Mouse (Mus musculus): ENCODE results near the gene Golga1.

Gene Golga1

DNA sequence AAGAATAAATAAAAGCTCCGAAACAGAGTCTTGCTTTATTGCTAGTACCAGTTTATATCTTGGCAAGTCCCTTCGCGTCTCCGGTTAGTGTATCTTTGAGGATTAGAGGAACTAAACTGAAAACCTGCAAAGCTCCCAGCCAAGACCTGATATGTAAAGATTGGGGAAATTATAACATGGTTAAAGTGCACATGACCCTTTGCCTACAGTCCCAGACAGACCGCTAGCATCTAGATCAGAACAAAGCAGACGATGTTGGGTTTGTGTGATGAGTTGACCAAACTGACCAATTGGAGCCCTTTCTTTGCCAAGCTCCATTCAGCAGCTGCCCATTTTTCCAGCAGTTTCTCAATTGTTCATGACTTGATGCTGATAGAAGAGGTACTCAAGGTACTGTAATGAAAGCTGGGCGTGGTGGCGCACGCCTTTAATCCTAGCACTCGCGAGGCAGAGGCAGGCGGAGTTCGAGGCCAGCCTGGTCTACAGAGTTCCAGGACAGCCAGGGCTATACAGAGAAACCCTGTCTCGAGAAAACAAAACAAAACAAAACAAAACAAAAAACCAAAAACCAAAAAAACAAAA is 59.1 kb downstream of the Golga1 start:
- DNase-seq (ENCODE audit: low spot score in 2 of 2): no peak

GRCm38 (mm10) chr2:39005574-39006079 is 59.7 kb downstream of the Golga1 start, which contains the start of gene Rpl35:
Gene Rpl35, minus strand, starts transcription at chr2:39005624.
- DNase-seq (ENCODE audit: low spot score in 2 of 2): peak in 1 of 2 experiments; percentile 62

DNA sequence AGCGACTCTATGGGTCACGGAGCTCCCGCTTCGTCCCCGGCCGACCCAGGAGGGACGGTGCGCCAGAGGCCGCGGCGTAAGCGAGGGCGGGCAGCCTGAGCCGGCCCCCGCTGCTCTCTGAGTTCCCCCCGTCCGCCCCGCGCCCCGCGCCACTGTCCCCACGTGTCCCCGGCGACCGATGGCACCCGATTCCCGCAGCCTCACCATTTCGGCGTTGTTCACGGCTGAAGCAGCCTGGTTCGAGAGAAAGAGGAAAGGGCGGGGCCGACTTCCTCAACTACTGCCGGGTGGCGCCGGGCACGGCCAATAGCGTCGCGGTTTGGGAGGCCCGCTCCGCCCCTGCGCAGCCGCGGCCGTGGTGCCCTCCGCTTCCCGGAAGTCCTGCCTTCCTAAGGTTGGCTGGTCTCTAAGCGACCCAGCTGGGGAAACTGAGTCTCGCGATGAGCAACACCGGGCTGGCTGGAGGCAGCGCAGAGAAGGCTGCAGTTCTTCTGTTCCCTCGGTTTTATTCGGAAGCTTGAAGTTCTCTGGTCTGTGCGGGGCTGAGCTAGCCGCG is 60.4 kb downstream of the Golga1 start, which contains the start of gene Arpc5l:
Gene Arpc5l (plus strand): TSS at position 469 of the 556 bp plus-strand sequence.
- peak; percentile 81 to 88 for DNase-seq (ENCODE audit: low spot score in 2 of 2)

GRCm38 (mm10) chr2:39004372-39004771 is 61.0 kb downstream of the Golga1 start:
- DNase-seq (ENCODE audit: low spot score in 2 of 2): peak; percentile 23 to 41

GRCm38 (mm10) chr2:39003512-39003911 is 61.8 kb downstream of the Golga1 start:
- no peak for DNase-seq (ENCODE audit: low spot score in 2 of 2)

- DNase-seq (ENCODE audit: low spot score in 2 of 2): no peak
These were observed 62.2 kb downstream of the Golga1 start for GRCm38 (mm10) chr2:39003106-39003505.

- DNase-seq (ENCODE audit: low spot score in 2 of 2): no peak
These were observed 63.5 kb downstream of the Golga1 start for GRCm38 (mm10) chr2:39001866-39002265.

GRCm38 (mm10) chr2:39000587-39000919 is 64.8 kb downstream of the Golga1 start:
- DNase-seq (ENCODE audit: low spot score in 2 of 2): no peak

- DNase-seq (ENCODE audit: low spot score in 2 of 2): no peak
These were observed 65.3 kb downstream of the Golga1 start for GRCm38 (mm10) chr2:38999910-39000586.

DNA sequence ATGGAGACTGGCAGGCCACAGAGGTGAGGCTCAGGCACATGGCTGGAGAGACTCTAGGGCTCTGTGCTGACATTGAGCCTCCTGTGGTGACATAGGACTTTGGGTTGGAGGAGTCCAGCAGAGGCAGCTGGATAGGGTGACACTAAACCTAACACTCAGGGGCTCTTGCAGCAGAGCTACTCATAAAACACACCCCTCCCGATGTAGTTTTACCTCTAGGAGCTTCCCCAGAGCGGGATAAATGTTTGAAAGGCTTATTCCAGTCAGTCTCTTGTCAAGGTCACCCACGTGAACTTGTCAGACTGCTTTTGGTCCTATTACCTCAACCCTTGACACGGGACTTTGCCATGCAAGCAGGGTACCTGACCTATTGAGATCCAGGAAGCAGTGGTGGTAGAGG is 66.0 kb downstream of the Golga1 start:
- DNase-seq (ENCODE audit: low spot score in 2 of 2): no peak

DNA sequence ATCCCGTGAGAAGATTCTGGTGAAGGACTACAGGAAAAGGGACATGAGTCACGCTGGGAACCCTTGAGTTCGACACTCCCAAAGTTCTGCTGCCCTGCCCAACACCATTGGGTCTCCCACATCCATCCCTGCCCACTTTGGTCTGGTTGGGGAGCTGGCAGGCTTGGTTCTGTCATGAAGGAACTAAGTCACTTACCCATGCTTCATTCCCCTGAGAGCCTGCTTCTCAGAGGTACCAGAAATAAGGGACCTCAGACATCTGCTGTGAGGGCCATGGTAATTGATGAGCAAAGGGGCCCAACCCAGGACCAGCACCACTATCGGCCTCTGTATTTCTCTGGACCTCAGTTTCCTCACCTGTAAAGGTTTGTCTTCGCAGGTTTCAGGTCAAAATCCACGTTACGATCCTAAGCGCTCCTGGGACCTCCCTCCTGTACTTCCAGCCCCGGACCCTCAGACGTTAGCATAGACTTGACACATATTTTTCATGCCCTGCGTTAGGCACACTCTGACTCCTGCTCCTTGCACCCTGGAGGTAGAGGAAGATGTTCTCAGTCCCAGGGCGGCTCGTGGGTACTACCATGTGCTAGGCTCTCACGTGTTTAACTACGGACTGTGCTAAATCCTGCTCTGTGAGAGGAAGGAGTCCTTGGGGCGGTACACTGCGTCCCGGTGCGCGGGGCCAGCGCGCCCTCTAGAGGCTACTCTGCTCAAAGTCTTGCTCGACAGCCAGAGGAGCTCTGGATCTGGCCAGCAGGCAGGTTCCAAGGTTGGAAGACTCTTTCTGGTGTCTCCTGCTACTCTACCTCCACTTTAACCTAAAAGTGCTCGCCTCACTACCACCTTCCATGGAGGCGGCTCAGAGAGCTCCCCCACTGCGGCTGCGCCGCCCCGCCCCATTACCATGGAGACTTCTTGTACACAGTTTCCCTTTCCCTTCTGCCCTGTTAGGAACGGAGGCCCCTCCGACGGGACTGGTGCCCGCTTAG is 67.7 kb downstream of the Golga1 start, which contains the start of gene Wdr38:
Gene Wdr38 (plus strand): TSS at position 91 of the 989 bp plus-strand sequence.
- peak; percentile 76 to 86 for DNase-seq (ENCODE audit: low spot score in 2 of 2)

- DNase-seq (ENCODE audit: low spot score in 2 of 2): no peak
These were observed 72.9 kb downstream of the Golga1 start for GRCm38 (mm10) chr2:38992452-38992851.

DNA sequence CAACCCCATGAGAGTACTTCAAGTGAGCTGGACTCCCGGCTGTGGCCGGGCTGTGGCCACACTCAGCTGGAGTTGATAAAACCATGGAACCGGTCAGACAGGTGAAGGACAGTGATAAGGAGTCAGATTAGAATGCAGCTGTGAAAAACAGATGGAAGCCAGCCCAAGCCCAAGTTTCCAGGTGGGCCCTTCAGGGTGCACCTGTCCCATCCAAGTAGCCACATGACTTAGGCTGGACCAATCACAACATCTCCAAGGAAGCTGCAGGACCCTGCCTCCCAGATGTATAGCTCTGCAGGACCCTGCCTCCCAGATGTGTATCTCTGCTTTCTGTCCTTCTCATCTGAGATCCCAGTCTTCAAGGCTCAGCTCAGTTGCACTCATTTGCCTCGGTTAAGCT is 73.3 kb downstream of the Golga1 start:
- DNase-seq (ENCODE audit: low spot score in 2 of 2): no peak

- DNase-seq (ENCODE audit: low spot score in 2 of 2): no peak
These were observed 76.4 kb downstream of the Golga1 start for GRCm38 (mm10) chr2:38988929-38989328.

- no peak for DNase-seq (ENCODE audit: low spot score in 2 of 2)
These were observed 77.4 kb downstream of the Golga1 start for GRCm38 (mm10) chr2:38987803-38988510.

DNA sequence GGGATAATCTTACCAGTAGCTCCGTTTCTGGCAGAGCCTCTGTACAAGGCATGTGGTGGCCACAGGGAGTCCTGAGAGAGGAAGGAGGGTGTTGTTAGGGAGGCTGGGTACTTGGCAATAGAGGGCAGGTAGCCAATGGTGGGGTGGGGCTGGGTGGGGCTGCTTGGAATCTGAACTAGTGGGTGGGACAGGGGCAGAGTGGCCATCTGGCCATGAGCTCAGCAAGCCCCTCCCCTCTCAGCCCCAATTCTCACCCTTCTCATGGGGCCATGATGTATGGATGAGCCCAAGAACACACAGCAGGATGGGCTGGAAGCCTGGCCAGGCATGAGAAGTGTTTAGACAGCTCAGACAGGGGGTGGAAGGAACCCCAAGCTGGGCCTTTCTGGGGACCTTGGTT is 78.0 kb downstream of the Golga1 start:
- no peak for DNase-seq (ENCODE audit: low spot score in 2 of 2)

- no peak for DNase-seq (ENCODE audit: low spot score in 2 of 2)
These were observed 78.8 kb downstream of the Golga1 start for GRCm38 (mm10) chr2:38986580-38986979.

- DNase-seq (ENCODE audit: low spot score in 2 of 2): no peak
These were observed 81.9 kb downstream of the Golga1 start for GRCm38 (mm10) chr2:38983456-38983855.

GRCm38 (mm10) chr2:38977837-38978236 is 87.5 kb downstream of the Golga1 start:
- no peak for DNase-seq (ENCODE audit: low spot score in 2 of 2)

DNA sequence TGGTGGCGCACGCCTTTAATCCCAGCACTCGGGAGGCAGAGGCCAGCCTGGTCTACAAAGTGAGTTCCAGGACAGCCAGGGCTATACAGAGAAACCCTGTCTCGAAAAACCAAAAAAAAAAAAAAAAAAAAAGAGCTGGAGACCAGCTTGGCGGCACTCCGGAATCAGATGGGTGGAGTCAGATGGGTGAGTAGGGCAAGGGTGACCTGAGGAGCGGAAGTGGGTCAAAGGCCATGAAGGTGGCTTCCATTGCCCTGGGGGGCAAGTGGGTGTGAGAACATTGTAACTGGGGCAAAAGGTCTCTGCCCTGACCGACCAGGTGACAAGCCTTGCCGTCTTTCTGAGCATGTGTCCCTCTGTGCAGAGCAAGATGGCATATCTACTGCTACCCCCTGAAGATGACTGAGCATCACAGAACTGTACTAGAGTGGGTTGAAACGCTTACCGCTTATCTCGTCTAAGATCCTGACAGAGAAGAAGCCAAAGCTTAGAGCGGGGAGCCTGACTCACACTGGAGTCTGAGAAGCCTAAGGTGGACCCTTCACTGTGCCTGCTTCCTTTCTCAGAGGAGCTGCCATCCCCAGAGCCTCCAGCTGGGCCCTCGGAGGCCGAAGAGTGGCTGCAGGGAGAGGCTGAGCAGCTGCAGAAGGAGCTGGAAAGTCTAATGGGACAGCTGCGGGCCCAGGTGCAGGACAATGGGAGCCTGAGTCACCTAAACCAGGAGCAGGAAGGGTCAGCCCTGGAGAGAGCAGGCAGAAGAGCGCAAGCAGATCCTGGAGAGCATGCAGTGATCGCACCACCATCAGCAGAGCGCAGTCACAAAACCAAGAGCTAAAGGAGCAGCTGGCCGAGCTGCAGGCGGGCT is 89.2 kb downstream of the Golga1 start:
- DNase-seq (ENCODE audit: low spot score in 2 of 2): no peak

Data from natural killer cell, adult 2 months (primary cell).